Mouse (Mus musculus): ENCODE data around the gene Ccdc80. TPM values are rescaled to one million over a fixed set of nuclear protein-coding genes. Genes with fewer than 3 reads are reported as not detected.
A peak's percentile ranks its signal among the peaks of the same experiment; 100 is the strongest.

The Ccdc80 gene
- 18.6 and 20.7 TPM in 2 replicates for polyA plus RNA-seq (2014; fragmentation: Nextera tagmentation; extraction: Ambion mirVana)

DNA sequence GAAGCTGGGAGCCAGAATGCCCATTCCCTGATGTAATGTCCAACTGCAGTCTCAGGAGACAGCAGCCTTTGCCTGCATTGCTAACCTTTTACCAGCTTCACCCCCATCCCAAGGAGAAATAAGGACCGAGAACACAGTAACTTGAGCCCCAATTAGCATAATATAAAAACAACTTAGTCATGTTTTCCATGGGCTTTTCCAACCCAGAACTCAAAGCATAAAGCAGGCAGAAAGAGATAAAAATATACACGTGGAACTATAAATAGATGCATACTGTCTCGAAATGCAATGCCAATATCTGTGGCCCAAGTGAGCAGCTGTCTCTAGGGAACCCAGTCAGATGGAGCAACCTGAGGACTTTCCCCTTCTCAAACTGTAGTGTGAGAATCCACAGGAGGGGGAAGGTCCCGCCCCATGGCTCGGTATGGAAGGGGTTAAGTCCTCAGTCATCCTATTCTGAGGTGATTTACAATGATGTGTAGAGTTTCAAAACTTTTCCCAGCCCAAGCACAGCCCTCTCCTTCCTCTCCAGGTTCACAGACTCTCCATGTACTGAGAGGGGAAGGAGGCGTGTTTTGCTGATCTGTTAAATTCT lies at the start of gene Ccdc80:
Ccdc80 (plus strand) TSS at position 266 of the 595 bp plus-strand sequence.
- Histone ChIP-seq H3K27me3 (ENCODE audit: control insufficient read depth, insufficient read depth, low read length) (no peaks in the 10 kb centered on the region), H3K36me3 (ENCODE audit: control insufficient read depth, insufficient read depth, low read length) (no peaks in the 10 kb centered on the region), H3K4me3 (ENCODE audit: low read depth, low read length) (peak within 1 kb of the TSS; percentile 24), H3K4me1 (replicated peaks; ENCODE audit: control insufficient read depth, insufficient read depth, low read length) (peaks cover 5% of the 10 kb centered on the region; the same call in 1 of the 2 replicates), H3K27ac (ENCODE audit: low read depth, low read length) (no peak within 1 kb of the TSS), H3K9ac (ENCODE audit: low read length) (peak within 1 kb of the TSS; percentile 56), H3K4me2 (ENCODE audit: low read depth, low read length, severe bottlenecking) (peak within 1 kb of the TSS; percentile 44), H3K9me3 (ENCODE audit: control insufficient read depth, low read length) (no peaks in the 10 kb centered on the region)
- no peak for DNase-seq (ENCODE audit: low spot score)
- 45% methylated on average over 6 of the region's 6 CpGs for WGBS
- ATAC-seq (replicated peaks; ENCODE audit: low FRiP score), result no peak

DNA sequence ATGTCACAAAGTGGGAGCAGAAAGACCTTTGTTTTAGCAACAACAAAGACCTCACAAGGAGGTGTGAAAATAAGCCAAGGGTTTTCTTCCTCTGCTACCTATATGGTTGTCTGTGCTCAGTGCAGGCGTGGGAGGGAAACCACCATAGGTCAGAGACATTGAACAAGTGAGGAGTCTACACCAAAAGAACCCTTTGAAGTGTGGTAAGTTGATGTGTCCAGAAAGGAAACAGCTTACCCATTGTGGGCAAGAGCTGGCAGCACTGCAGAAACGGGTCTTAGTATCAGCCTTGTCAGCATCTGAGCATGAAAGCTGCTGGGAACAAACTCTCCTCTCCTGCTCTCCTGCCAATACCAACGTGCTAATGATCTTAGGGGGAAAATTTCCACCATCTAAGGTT lies 48.4 kb upstream of the Ccdc80 start:
- 66% methylated on average over 3 of the region's 3 CpGs for WGBS
- no peaks in the 10 kb centered on the region for H3K36me3 ChIP-seq (ENCODE audit: control insufficient read depth, insufficient read depth, low read length)

DNA sequence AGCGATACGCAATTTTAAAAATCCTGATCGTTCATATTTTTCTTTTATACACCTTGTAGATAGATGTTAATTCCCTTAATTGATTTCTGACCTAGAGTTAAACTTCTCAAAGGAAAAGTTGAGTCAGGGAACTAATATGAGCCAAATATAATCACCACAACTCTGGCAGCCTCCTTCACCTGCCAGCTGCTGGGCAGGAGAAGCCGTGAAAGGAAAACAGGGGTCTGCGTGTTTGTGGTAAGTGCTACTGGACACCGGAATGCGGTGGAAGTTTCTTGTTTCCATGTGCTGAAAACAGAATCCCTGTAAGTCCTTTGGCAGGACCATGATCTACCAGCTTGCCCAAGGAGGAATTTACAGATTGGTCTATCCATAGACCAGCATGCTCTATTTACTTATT lies 36.0 kb upstream of the Ccdc80 start:
- H3K4me2 ChIP-seq (ENCODE audit: low read depth, low read length, severe bottlenecking), result no peak overlapping the region
- no peaks in the 10 kb centered on the region for H3K4me1 ChIP-seq (replicated peaks; ENCODE audit: control insufficient read depth, insufficient read depth, low read length)
- 98% methylated on average over 7 of the region's 7 CpGs for WGBS
- H3K4me3 ChIP-seq (ENCODE audit: low read depth, low read length), result no peak overlapping the region
- no peaks in the 10 kb centered on the region for H3K36me3 ChIP-seq (ENCODE audit: control insufficient read depth, insufficient read depth, low read length)
- ATAC-seq (replicated peaks; ENCODE audit: low FRiP score), result no peak
- DNase-seq (ENCODE audit: low spot score), result no peak
- H3K27ac ChIP-seq (ENCODE audit: low read depth, low read length), result no peak overlapping the region
- no peak overlapping the region for H3K9ac ChIP-seq (ENCODE audit: low read length)
- no peaks in the 10 kb centered on the region for H3K27me3 ChIP-seq (ENCODE audit: control insufficient read depth, insufficient read depth, low read length)
- H3K9me3 ChIP-seq (ENCODE audit: control insufficient read depth, low read length), result no peaks in the 10 kb centered on the region

More for the DNA sequence above, 48.4 kb upstream of the Ccdc80 start:
- no peaks in the 10 kb centered on the region for H3K9me3 ChIP-seq (ENCODE audit: control insufficient read depth, low read length)
- H3K27ac ChIP-seq (ENCODE audit: low read depth, low read length), result no peak overlapping the region
- DNase-seq (ENCODE audit: low spot score) (no peak), ATAC-seq (replicated peaks; ENCODE audit: low FRiP score) (no peak)
- H3K9ac ChIP-seq (ENCODE audit: low read length), result no peak overlapping the region
- H3K4me3 ChIP-seq (ENCODE audit: low read depth, low read length), result no peak overlapping the region
- H3K4me1 ChIP-seq (replicated peaks; ENCODE audit: control insufficient read depth, insufficient read depth, low read length), result no peaks in the 10 kb centered on the region
- H3K4me2 ChIP-seq (ENCODE audit: low read depth, low read length, severe bottlenecking), result no peak overlapping the region
- H3K27me3 ChIP-seq (ENCODE audit: control insufficient read depth, insufficient read depth, low read length), result no peaks in the 10 kb centered on the region

GRCm38 (mm10) chr16:45057922-45058321 lies 35.3 kb upstream of the Ccdc80 start:
- ATAC-seq (replicated peaks; ENCODE audit: low FRiP score), result no peak
- Histone ChIP-seq H3K27me3 (ENCODE audit: control insufficient read depth, insufficient read depth, low read length) (no peaks in the 10 kb centered on the region), H3K4me3 (ENCODE audit: low read depth, low read length) (no peak overlapping the region), H3K27ac (ENCODE audit: low read depth, low read length) (no peak overlapping the region), H3K9me3 (ENCODE audit: control insufficient read depth, low read length) (no peaks in the 10 kb centered on the region), H3K9ac (ENCODE audit: low read length) (no peak overlapping the region), H3K4me1 (replicated peaks; ENCODE audit: control insufficient read depth, insufficient read depth, low read length) (no peaks in the 10 kb centered on the region), H3K4me2 (ENCODE audit: low read depth, low read length, severe bottlenecking) (no peak overlapping the region), H3K36me3 (ENCODE audit: control insufficient read depth, insufficient read depth, low read length) (no peaks in the 10 kb centered on the region)
- WGBS, result 72% methylated on average over 4 of the region's 4 CpGs
- DNase-seq (ENCODE audit: low spot score), result no peak

- Histone ChIP-seq H3K36me3 (ENCODE audit: control insufficient read depth, insufficient read depth, low read length) (no peaks in the 10 kb centered on the region), H3K27me3 (ENCODE audit: control insufficient read depth, insufficient read depth, low read length) (no peaks in the 10 kb centered on the region), H3K4me1 (replicated peaks; ENCODE audit: control insufficient read depth, insufficient read depth, low read length) (no peaks in the 10 kb centered on the region), H3K9me3 (ENCODE audit: control insufficient read depth, low read length) (no peaks in the 10 kb centered on the region), H3K4me3 (ENCODE audit: low read depth, low read length) (no peak overlapping the region), H3K27ac (ENCODE audit: low read depth, low read length) (no peak overlapping the region), H3K9ac (ENCODE audit: low read length) (no peak overlapping the region), H3K4me2 (ENCODE audit: low read depth, low read length, severe bottlenecking) (no peak overlapping the region)
- ATAC-seq (replicated peaks; ENCODE audit: low FRiP score) (no peak), DNase-seq (ENCODE audit: low spot score) (no peak)
- WGBS, result 70% methylated on average over 3 of the region's 3 CpGs
These were observed 32.1 kb upstream of the Ccdc80 start for GRCm38 (mm10) chr16:45061140-45061539.

DNA sequence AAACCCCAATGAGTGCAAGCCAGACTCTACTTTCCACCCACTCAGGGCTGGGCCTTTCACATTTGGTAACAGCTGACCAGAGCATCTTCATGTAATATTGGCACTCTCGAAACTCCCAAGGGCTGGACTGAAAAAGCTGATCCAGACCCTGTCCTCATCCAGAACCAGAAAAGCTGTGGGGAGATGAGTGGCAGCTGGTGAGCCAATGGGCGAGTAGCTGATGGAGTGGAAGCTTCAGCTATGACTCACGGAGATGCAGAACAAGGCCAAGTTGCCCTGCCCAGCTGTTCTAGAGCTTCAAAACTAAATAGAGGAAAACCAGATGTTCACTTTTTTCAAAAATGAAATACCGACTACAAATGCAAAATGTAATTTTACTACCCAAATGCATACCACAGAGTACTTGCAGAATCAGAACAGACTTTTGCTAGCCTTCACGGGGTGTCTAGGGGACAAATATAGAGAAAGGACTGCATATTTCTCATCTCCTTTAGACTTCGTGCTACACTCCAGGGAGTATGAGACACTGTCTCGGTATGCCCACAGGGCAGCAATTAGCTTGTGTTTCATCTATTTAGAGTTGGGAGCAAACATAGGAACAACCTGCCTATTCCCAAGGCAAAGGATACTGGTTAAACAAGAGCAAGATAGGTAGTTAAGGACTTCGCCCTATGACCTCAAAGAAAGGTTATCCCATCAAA lies 22.7 kb upstream of the Ccdc80 start:
- Histone ChIP-seq H3K9me3 (ENCODE audit: control insufficient read depth, low read length) (no peaks in the 10 kb centered on the region), H3K36me3 (ENCODE audit: control insufficient read depth, insufficient read depth, low read length) (no peaks in the 10 kb centered on the region), H3K27me3 (ENCODE audit: control insufficient read depth, insufficient read depth, low read length) (no peaks in the 10 kb centered on the region), H3K4me2 (ENCODE audit: low read depth, low read length, severe bottlenecking) (no peak overlapping the region), H3K27ac (ENCODE audit: low read depth, low read length) (no peak overlapping the region), H3K4me3 (ENCODE audit: low read depth, low read length) (no peak overlapping the region), H3K9ac (ENCODE audit: low read length) (no peak overlapping the region), H3K4me1 (replicated peaks; ENCODE audit: control insufficient read depth, insufficient read depth, low read length) (no peaks in the 10 kb centered on the region)
- no peak for ATAC-seq (replicated peaks; ENCODE audit: low FRiP score)
- 81% methylated on average over 8 of the region's 8 CpGs for WGBS
- DNase-seq (ENCODE audit: low spot score), result no peak

DNA sequence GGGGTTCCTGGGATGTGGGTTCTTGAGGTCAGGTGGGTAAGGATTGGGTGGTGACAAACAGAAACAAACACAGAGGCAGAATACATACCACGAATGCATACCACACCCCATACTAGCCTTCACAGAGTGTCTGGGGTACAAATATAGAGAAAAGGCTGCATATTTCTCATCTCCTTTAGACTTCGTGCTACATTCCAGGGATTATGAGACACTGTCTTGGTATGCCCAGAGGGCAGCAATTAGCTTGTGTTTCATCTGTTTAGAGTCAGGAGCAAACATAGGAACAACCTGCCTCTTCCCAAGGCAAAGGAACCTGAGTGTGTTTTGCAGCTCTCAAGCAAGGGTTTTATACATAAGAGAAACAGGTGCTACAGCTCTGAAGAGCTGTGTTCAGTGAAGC lies 21.8 kb upstream of the Ccdc80 start:
- Histone ChIP-seq H3K27me3 (ENCODE audit: control insufficient read depth, insufficient read depth, low read length) (no peaks in the 10 kb centered on the region), H3K27ac (ENCODE audit: low read depth, low read length) (no peak overlapping the region), H3K36me3 (ENCODE audit: control insufficient read depth, insufficient read depth, low read length) (no peaks in the 10 kb centered on the region), H3K9me3 (ENCODE audit: control insufficient read depth, low read length) (no peaks in the 10 kb centered on the region), H3K9ac (ENCODE audit: low read length) (no peak overlapping the region), H3K4me3 (ENCODE audit: low read depth, low read length) (no peak overlapping the region), H3K4me2 (ENCODE audit: low read depth, low read length, severe bottlenecking) (no peak overlapping the region), H3K4me1 (replicated peaks; ENCODE audit: control insufficient read depth, insufficient read depth, low read length) (no peaks in the 10 kb centered on the region)
- WGBS, result 81% methylated on average over 2 of the region's 2 CpGs
- ATAC-seq (replicated peaks; ENCODE audit: low FRiP score) (no peak), DNase-seq (ENCODE audit: low spot score) (no peak)

DNA sequence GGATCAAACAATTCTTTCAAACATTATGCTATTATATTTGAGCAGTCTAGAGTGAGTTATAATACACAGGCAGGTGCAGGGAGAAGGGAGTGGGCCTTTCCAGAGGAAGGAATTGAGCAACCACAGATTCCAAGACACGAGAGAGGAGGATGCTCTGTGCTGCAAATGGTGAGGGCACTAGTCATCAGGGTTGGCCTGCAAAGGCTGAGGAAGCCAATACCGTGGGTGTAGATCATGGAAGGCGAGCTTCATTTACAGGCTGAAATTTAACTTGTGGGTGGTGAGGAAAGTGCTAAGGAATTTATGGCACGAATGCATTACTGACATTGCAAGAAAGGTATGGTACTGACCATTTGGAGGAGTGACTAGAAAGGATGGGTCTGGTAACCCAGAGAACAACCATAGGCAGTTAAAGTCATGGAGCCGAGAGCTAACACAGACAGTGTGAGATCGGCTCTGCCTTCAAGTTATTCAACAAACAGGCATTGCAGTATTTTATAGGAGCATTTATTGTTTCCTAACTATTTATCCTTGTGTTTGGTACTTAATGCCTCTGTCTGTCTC lies 15.6 kb upstream of the Ccdc80 start:
- no peak overlapping the region for H3K4me2 ChIP-seq (ENCODE audit: low read depth, low read length, severe bottlenecking)
- H3K27ac ChIP-seq (ENCODE audit: low read depth, low read length), result no peak overlapping the region
- H3K27me3 ChIP-seq (ENCODE audit: control insufficient read depth, insufficient read depth, low read length), result no peaks in the 10 kb centered on the region
- no peaks in the 10 kb centered on the region for H3K4me1 ChIP-seq (replicated peaks; ENCODE audit: control insufficient read depth, insufficient read depth, low read length)
- no peak overlapping the region for H3K9ac ChIP-seq (ENCODE audit: low read length)
- no peaks in the 10 kb centered on the region for H3K9me3 ChIP-seq (ENCODE audit: control insufficient read depth, low read length)
- no peaks in the 10 kb centered on the region for H3K36me3 ChIP-seq (ENCODE audit: control insufficient read depth, insufficient read depth, low read length)
- DNase-seq (ENCODE audit: low spot score) (no peak), ATAC-seq (replicated peaks; ENCODE audit: low FRiP score) (no peak)
- 85% methylated on average over 6 of the region's 6 CpGs for WGBS
- H3K4me3 ChIP-seq (ENCODE audit: low read depth, low read length), result no peak overlapping the region

All from forebrain, embryonic 11.5 days (tissue).